Mouse (Mus musculus): Measurements from ENCODE around the gene Coq7.

Coq7 gene

GRCm38 (mm10) chr7:118494892-118495579, 38.1 kb downstream of the Coq7 start:
- in situ Hi-C loops (cut with MboI, MseI): no loop called here

GRCm38 (mm10) chr7:118493892-118494291, 39.3 kb downstream of the Coq7 start:
- in situ Hi-C loops (cut with MboI, MseI): no loop called here

- in situ Hi-C loops (cut with MboI, MseI): no loop called here
These were observed 41.6 kb downstream of the Coq7 start, which contains the start of gene Itpripl2 for GRCm38 (mm10) chr7:118491431-118492147. Gene Itpripl2 (minus strand): TSS chr7:118491975.

GRCm38 (mm10) chr7:118490666-118491430, 42.3 kb downstream of the Coq7 start:
- in situ Hi-C loops (cut with MboI, MseI): no loop called here

GRCm38 (mm10) chr7:118489706-118490665, 43.2 kb downstream of the Coq7 start:
- in situ Hi-C loops (cut with MboI, MseI): no loop called here

GRCm38 (mm10) chr7:118488060-118488664, 45.0 kb downstream of the Coq7 start:
- in situ Hi-C loops (cut with MboI, MseI): no loop called here

GRCm38 (mm10) chr7:118486917-118487316, 46.2 kb downstream of the Coq7 start:
- in situ Hi-C loops (cut with MboI, MseI): no loop called here

- in situ Hi-C loops (cut with MboI, MseI): no loop called here
These were observed 49.2 kb downstream of the Coq7 start for GRCm38 (mm10) chr7:118483996-118484395.

- in situ Hi-C loops (cut with MboI, MseI): no loop called here
These were observed 51.2 kb downstream of the Coq7 start for GRCm38 (mm10) chr7:118482001-118482400.

- in situ Hi-C loops (cut with MboI, MseI): no loop called here
These were observed 51.9 kb downstream of the Coq7 start for GRCm38 (mm10) chr7:118481047-118481810.

- in situ Hi-C loops (cut with MboI, MseI): no loop called here
These were observed 52.9 kb downstream of the Coq7 start for GRCm38 (mm10) chr7:118480160-118480709.

GRCm38 (mm10) chr7:118478835-118479312, 54.3 kb downstream of the Coq7 start:
- in situ Hi-C loops (cut with MboI, MseI): no loop called here

GRCm38 (mm10) chr7:118476428-118476827, 56.7 kb downstream of the Coq7 start:
- in situ Hi-C loops (cut with MboI, MseI): no loop called here

GRCm38 (mm10) chr7:118475008-118475705, 58.0 kb downstream of the Coq7 start:
- in situ Hi-C loops (cut with MboI, MseI): no loop called here

- in situ Hi-C loops (cut with MboI, MseI): no loop called here
These were observed 60.3 kb downstream of the Coq7 start for GRCm38 (mm10) chr7:118472886-118473285.

- in situ Hi-C loops (cut with MboI, MseI): no loop called here
These were observed 65.1 kb downstream of the Coq7 start for GRCm38 (mm10) chr7:118468060-118468459.

- in situ Hi-C loops (cut with MboI, MseI): no loop called here
These were observed 68.7 kb downstream of the Coq7 start for GRCm38 (mm10) chr7:118464432-118464831.

GRCm38 (mm10) chr7:118462818-118463762, 70.1 kb downstream of the Coq7 start:
- in situ Hi-C loops (cut with MboI, MseI): no loop called here

Measured in regulatory T cell (primary cell).